Mouse (Mus musculus): ENCODE data around the gene Mynn. TPM values are rescaled to one million over a fixed set of nuclear protein-coding genes. Genes with fewer than 3 reads are reported as not detected.
"Not testable (repeated sequence)": the region's sequence is repeated elsewhere in the genome, so short reads cannot be mapped to it uniquely, and the experiment has no call there.

The Mynn gene
- total RNA-seq (2021) = 10 to 100 TPM; 10.9 to 11.6 TPM
- long read RNA-seq, experiment 1, full-length matches to known transcripts = 6 of 8 reads
- long read RNA-seq, experiment 1, partial matches to known transcripts = 0 of 8 reads
- long read RNA-seq, experiment 1, other reads (novel, unspliced or antisense) = 2 of 8 reads
- long read RNA-seq, experiment 2, full-length matches to known transcripts = 12 of 13 reads
- long read RNA-seq, experiment 2, partial matches to known transcripts = 1 of 13 reads
- long read RNA-seq, experiment 2, other reads (novel, unspliced or antisense) = 0 of 13 reads

DNA sequence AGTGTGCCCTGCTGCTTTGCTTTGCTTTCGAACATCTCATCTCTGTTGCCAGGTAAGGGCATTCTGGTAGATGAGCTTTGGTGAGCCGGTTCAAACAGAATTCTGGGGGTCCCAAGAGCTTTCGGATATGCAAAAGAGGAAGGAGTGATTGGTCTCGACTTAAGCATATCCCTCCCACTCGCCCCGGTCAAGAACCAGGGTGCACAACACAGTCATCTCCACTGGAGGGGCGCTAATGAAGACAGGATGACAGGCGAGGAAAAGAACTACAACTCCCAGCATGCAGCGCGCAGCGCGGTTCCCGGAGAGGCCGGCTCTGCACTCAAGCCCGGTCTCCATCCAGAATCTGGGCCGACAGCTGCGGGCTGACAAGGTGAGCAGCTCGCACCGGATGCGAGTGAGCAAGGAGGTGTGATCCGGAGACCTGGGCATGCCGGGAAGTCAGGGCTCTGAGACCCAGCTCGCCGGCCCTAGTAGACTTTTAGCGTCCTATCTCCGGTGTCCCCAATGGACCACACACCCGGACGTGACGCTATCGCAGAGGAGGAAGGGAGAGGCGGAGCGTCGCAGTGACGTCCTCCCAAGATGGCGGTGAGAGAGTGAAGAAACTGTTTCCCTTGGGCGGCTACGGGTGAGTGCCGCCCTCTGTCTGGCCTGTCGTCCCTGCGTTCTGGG, at the start of gene Mynn:
TSS of gene Mynn (plus strand) at position 1 of the 675 bp plus-strand sequence.
- intact Hi-C loops (cut with DNase I; ENCODE audit: low total_unique reads) = no loop called here
- peak; percentile 95 for DNase-seq

GRCm38 (mm10) chr3:30553741-30554140, 48.1 kb upstream of the Mynn start:
- intact Hi-C loops (cut with DNase I; ENCODE audit: low total_unique reads) = no loop called here
- DNase-seq = no peak

DNA sequence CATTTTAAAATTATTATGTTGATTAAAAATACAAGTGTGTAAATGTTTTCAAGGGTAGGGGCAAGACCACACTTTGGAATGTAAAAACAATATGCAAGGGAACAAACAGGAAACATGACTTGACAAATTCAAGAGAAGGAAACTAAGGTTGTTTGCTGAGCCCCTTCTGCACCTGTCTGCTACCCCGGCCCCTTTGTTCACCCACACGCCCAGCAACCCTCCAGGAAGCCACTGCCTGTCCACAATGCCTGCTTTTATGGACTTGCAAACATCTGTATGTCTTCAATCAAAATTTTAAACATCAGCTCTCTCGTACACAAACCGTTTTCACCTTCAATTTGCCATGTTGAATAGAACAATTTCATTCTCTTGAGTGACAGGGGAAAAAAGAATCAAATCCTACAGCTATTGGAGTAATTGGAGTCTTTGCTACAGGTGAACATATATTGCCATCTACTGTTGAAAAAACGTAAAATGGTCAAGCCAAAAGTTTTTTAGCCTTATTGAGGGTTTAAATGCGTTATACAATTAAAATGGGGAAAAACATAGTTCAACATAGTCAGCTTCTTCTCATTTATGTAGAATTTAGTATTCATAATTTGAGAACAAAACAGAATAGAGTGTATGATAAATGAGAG, 41.1 kb upstream of the Mynn start:
- DNase-seq = no peak
- intact Hi-C loops (cut with DNase I; ENCODE audit: low total_unique reads) = no loop called here

GRCm38 (mm10) chr3:30566333-30566732, 35.5 kb upstream of the Mynn start:
- DNase-seq; intact Hi-C loops (cut with DNase I; ENCODE audit: low total_unique reads): not testable (repeated sequence)

DNA sequence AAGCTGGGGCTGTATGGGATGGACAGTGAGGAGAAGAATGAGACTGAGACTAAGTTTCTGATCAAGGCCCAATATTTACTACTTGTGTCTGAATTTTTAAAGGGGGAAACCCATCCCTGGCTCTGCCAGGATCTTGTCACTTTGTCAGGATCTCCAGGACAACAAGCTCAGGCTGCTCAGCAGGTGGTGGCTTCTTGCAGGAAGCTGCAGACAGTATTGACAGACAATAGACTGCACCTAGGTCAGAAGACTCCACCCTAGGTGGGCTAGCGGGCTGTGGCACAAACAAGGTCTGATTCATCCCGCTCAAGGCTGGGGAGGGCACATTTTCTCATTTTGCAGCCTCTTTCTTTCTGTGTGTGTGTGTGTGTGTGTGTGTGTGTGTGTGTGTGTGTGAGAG, 28.3 kb upstream of the Mynn start:
- no peak for DNase-seq
- intact Hi-C loops (cut with DNase I; ENCODE audit: low total_unique reads) = no loop called here

DNA sequence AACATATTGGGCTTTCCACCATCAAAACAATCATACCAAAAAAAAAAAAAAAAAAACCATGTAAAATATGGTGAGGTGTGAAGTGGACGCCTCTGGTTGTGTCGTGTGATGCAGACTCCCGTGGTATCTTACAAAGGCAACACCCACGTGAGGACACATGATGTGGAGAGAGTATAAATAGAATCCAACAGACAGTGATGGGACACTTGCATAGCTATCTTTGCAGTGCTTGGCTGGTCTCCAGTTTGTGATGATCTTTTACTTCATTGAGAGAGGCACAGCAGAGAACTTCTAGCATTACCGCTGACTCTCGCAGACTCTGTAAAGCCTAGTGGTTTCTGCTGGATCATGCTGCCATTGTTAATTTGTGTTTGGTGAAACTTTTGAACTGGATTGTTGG, 13.0 kb upstream of the Mynn start:
- DNase-seq = no peak
- intact Hi-C loops (cut with DNase I; ENCODE audit: low total_unique reads) = no loop called here

- no peak for DNase-seq
- intact Hi-C loops (cut with DNase I; ENCODE audit: low total_unique reads) = loop anchor here (10.0 kb wide), 1 partner anchor 402 kb away; the partner anchor contains the start of gene Prkci
These were observed 9.4 kb upstream of the Mynn start for GRCm38 (mm10) chr3:30592418-30592853.

GRCm38 (mm10) chr3:30593719-30594485, 8.0 kb upstream of the Mynn start:
- no peak for DNase-seq
- intact Hi-C loops (cut with DNase I; ENCODE audit: low total_unique reads) = loop anchor here (10.0 kb wide), 1 partner anchor 401 kb away; the partner anchor contains the start of gene Prkci

DNA sequence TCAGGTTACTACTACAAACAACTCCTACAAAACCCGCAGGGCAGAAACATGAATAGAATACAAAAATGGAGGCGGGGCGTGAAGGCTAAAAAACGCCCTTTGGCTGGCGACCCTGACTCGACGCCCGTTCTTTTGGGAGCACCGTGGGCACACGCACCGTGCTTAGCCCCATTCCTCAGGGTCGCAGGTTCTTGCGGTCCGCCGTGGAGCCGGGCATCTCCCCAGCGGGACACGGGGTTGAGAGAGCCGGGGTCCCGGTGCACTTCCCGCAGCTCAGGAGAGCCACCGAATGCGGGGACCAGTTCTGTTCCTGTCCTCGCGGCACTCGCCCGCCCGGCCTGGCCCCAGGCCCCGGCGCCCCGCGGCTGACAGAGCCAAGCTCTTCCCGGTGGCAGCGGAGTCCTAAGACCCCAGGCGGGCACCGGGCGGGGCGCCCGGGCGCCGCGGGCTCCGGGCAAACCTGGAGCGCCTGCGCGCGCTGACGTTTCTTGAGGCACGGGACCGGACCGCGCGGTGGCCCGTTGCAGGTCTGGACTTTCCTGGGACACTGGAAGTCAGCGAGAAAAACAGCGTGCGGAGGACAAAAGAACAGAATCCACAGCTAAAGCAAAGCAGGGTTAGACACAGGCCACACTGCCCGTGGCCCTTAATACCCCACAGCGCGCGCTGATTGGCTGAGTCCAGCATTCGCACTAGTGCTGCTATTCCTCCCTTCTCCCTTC, 6.6 kb upstream of the Mynn start:
- peak; percentile 18 for DNase-seq
- intact Hi-C loops (cut with DNase I; ENCODE audit: low total_unique reads) = loop anchor here (10.0 kb wide), 1 partner anchor 400 kb away; the partner anchor contains the start of gene Prkci

- intact Hi-C loops (cut with DNase I; ENCODE audit: low total_unique reads) = loop anchor here (10.0 kb wide), 1 partner anchor 398 kb away; the partner anchor contains the start of gene Prkci
- no peak for DNase-seq
These were observed 4.6 kb upstream of the Mynn start for GRCm38 (mm10) chr3:30597271-30597670.

GRCm38 (mm10) chr3:30599711-30600545, 1.9 kb upstream of the Mynn start, which contains the start of gene Actrt3:
TSS of gene Actrt3 (minus strand) at chr3:30599939.
- intact Hi-C loops (cut with DNase I; ENCODE audit: low total_unique reads) = loop anchor here (10.0 kb wide), 1 partner anchor 395 kb away; the partner anchor contains the start of gene Prkci
- peak; percentile 17 for DNase-seq

DNA sequence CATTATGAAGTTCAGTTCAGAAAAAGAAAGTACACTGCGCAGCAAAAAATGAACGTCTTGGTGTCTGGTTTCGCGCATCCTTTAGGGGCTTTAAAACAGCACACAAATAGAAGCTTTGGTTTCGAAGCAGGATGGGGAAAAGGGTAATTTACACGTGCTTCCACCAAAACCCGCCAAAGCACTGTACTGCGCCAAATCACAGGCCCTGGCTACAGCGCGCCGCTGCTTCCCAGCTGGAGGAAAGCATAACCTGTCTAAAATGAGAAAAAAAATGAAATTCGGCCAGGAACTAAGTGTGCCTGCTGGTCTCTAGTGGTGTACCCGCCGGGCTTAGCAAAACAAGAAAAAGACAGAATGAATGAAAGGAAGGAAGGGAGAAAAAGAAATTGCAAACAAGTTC, 1.1 kb upstream of the Mynn start:
- DNase-seq = no peak
- intact Hi-C loops (cut with DNase I; ENCODE audit: low total_unique reads) = no loop called here

GRCm38 (mm10) chr3:30601175-30601574, 690 bp upstream of the Mynn start:
- peak; percentile 73 for DNase-seq
- intact Hi-C loops (cut with DNase I; ENCODE audit: low total_unique reads) = no loop called here

GRCm38 (mm10) chr3:30601610-30602064, 228 bp upstream of the Mynn start:
- no peak for DNase-seq
- intact Hi-C loops (cut with DNase I; ENCODE audit: low total_unique reads) = no loop called here

GRCm38 (mm10) chr3:30602740-30603098, 854 bp downstream of the Mynn start:
- intact Hi-C loops (cut with DNase I; ENCODE audit: low total_unique reads) = no loop called here
- peak; percentile 65 for DNase-seq

GRCm38 (mm10) chr3:30603256-30603655, 1.4 kb downstream of the Mynn start:
- intact Hi-C loops (cut with DNase I; ENCODE audit: low total_unique reads) = no loop called here
- DNase-seq = no peak

DNA sequence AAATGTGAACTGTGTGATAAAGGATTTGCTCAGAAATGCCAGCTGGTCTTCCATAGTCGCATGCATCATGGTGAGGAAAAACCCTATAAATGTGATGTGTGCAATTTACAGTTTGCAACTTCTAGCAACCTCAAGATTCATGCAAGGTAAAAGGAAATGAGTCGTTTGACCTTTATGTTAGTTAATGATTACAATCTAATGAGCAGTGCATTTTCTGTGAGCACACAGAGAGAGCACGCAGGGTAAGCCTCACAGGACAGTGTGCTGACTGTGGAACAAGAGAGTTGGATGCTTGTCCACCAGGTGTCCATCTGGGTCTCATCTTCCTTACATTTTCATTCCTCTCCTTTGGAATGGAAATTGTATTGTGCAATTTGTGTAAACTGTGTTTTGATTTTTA, 7.1 kb downstream of the Mynn start:
- no peak for DNase-seq
- intact Hi-C loops (cut with DNase I; ENCODE audit: low total_unique reads) = no loop called here

DNA sequence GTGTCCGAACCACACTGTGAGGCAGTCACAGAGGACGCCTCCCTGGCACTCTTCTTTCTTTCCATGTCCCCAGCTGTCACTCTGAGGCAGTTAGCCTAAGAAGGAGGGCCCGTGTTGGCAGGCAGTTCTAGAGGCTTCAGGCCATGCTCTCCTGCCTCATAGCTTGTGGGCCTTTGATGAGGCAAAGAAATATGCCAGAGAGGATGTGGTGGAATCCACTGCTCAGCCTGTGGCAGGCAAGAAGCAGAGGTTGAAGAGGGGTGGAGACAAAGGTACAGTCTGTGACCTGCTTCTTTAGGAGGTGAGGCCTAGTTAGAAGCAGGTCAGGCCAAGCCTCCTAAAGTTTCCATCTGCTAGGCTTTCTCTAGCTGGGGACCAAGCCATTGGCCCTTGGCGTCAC, 9.1 kb downstream of the Mynn start:
- intact Hi-C loops (cut with DNase I; ENCODE audit: low total_unique reads) = loop anchor here (10.0 kb wide), 1 partner anchor 204 kb away; no protein-coding TSS in a partner anchor
- no peak for DNase-seq

Data from gastrocnemius, postnatal 14 days (tissue).